Mouse (Mus musculus) layer of hippocampus, postnatal 25 days (tissue): Measurements from ENCODE around the gene Pdcd6ip. TPM values are rescaled to one million over a fixed set of nuclear protein-coding genes. Genes with fewer than 3 reads are reported as not detected.
A peak's percentile ranks its signal among the peaks of the same experiment; 100 is the strongest.
"Not testable (repeated sequence)": the region's sequence is repeated elsewhere in the genome, so short reads cannot be mapped to it uniquely, and the experiment has no call there.

ENCODE experiments used
- DNase-seq, 2 experiments: peaks; one replicate each; pipeline ENCODE4 v3.0.0; 2022; ENCODE audit warnings: mixed read lengths in 2 of 2, low spot score in 1 of 2; ENCODE audit errors: extremely low spot score in 1 of 2
- total RNA-seq, 2 experiments: library from RNA; stranded (reverse); gene quantifications; 2 replicates each; pipeline ENCODE4 v1.2.3; 2021

Pdcd6ip gene
- total RNA-seq, 2 experiments from 2014 or later: 56.2 to 62.0 TPM

DNA sequence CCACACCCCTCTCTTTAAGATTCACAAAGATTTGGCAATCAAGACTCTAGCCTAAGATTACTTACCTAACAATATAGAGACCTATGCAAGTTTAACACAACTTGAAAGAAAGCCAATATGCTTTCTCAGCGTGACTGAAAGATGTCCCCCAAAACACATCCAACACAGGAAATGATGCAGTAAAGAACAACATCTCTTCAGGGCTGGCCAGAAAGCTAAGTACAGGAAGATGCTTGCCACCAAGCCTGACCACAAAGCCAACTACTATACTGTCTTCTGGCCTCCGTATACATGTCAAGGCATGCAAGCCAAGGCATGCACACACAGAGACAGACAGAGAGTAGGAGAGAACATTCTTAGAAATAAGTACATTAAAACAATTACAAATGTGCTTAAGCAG, 2.0 kb downstream of the Pdcd6ip start:
- no peak for DNase-seq

DNA sequence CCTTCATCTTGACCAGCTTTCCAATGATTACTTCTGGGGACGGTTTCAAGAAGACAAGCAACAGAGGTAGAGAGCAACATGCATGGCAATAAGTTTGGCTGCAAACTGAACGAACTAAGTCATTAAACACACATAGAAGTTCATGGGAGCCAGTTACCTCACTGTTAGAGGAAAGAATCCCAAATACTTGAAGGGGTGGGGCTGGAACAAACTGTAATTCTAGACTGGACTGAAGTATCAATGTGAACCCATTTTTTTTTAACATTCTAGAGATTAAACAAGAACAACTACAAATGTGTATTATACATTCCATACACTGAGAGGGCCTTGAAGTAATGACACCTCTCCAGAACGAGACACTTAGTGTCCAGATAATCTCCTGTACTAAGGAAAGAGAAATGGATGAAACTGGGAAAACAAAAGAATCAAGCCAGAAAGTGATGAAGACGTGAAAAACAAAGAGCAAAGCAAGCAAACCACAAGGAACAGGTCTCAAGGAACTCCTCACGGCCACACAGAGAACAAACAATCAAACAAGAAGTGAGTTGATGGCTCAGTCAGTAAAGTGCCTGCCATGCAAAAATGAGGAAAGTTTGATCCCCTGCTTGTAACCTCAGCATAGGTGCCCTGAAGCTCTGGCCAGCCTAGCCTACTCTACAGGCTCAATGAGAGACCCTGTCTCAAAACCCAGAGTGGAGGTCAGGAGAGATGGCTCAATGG, 6.5 kb downstream of the Pdcd6ip start:
- DNase-seq: no peak

DNA sequence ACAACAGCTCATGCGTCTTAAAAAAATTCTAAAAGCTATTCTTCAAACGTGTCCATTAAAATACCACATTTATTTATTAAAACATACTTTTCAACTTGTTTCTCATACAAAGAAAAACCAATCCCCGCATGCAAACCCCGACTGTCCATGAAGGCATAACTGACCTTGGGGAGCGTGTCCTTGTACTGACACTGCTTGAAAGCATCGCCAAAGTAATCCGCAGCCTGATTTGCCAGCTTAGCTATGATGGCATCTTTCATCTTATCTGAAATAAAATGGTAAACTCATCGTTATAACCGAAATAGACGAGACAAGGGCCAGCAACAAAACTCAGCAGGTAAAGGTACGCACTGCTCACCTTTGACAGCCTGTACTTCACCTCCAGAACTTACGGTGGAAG, 20.6 kb downstream of the Pdcd6ip start:
- no peak for DNase-seq

DNA sequence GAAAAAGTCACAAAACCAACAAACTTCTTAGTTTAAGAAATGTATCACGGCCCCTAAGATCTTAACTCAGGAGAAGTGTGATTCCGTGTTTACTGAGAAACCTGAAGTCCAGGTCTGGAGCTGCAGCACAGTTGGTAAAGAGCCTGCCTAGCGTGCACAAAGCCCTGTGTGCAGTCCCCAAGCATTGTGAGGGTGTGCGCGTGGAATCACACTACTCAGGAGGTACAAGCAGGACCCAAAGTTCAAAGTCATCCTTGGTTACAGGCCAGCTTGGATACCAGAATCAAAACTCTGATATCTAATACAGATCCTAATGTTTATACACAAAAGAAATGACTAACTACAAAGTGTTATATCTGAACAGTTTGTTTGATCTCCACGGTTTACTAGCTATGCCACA, 34.3 kb downstream of the Pdcd6ip start:
- DNase-seq: no peak

DNA sequence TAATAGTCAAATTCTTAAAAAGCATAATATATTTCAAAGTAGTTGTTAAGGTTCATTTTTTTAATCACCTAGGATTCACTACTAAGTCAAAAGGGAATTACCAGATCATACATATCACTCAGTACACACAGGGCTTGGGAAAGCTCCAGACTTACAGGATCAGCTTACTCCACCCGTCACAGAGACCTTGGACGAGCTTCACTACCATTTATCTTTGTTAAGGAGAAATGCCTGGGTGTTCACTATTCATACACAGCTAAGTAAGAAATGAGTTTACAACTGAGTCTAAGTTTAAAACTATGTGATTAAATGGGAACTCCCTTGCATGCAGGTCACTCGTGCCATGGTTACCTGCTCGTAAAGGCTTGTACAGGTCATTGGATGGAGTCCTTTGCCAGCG, 35.7 kb downstream of the Pdcd6ip start:
- DNase-seq: no peak

DNA sequence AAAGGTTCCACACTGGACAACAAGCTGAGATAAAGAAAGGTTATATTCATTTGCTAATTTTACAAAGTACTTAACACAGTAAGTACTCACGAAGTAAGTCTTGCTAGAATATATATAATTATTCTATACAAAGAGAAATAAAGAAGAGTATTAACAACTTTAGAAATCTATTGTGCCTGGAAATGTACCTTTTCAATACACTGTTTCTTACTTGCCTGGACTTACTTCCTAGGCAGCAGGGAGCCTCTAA, 37.3 kb downstream of the Pdcd6ip start:
- DNase-seq: no peak

DNA sequence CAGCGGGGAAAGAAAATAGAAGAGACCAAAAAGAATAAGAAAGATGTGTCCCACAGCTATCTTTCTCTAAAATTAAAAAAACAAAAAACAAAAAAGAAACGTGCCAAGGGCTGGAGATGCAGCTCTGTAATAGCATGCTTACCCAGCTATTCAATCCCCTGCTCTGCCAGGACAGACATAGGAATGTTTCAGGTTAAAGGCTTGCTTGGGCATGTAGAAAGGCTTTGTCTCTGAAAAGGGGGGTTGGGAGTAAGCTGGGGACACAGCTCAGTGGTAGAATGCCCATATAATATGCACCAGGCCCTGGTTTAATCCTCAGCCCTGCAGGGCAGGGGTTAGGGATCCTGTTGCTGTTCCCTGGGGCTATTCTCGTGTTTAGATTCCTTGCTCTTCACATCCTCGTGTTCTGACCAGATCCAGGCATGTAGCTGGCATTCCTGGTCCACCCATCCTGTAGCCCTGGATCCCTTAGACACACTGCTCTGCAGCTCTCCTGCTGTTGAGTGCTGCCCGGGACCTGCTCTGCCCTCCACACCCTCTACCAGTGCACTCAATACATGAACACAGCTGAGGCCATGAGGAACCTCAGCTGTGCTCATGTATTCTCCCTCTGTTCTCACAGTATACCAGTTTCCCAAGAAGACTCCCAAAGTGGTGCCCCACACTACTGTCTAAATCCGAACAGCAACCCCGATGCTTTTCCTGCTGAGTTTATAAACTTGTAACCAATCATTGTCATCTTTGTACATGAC, 37.8 kb downstream of the Pdcd6ip start:
- DNase-seq: no peak

DNA sequence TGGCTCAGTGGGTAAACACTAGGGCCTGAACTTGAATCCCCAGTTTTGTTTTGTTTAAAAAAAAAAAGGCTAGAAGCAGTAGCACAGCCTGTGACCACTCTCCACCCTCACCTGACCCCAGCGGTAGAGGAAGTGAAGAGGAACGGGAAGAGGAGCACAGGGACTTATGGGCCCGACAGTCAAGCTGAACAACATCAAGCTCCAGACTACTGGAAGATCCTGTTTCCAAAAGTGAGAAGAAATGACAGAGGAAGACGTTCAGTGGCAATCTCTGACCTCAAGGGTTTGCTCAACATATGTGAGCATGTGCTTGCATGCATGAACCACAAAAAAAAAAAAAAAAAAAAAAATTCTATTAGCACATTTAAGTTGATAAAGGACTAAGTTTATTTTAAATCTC, 44.6 kb downstream of the Pdcd6ip start:
- DNase-seq: no peak

DNA sequence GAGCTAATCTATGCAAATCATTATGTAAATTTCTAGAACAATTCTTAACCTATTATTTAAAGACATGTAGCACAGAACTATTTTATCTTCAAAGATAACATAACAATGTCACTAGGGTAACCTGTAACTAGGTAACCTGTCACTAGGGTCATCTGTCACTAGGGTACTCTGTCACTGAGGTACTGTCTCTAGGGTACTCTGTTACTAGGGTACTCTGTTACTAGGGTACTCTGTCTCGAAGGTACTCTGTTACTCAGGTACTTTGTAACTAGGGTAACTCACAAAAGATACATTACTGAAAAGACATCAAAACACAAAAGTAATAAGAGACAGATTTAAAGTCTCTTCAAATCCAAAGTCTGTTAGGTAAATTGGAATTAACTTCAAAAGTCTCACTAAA, 50.2 kb downstream of the Pdcd6ip start:
- DNase-seq: no peak

DNA sequence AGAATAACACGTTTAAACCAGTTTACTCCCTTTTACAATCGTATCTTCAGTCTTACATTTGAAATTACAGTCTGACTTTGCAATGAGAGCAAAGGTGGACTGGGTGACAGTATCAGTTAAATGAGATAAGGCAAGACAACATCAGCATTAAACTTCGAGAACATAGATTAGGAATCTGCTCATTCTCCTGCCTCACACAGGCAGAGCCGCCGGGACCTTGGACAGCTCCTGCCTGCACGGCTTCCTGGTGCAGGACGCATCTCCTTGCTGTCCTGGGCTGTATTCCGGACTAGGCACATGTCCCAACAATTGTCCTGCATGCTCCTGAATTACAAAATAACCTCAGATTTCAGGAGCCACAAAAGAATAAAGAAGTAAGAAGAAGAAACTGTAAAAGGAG, 54.5 kb downstream of the Pdcd6ip start:
- DNase-seq: no peak

DNA sequence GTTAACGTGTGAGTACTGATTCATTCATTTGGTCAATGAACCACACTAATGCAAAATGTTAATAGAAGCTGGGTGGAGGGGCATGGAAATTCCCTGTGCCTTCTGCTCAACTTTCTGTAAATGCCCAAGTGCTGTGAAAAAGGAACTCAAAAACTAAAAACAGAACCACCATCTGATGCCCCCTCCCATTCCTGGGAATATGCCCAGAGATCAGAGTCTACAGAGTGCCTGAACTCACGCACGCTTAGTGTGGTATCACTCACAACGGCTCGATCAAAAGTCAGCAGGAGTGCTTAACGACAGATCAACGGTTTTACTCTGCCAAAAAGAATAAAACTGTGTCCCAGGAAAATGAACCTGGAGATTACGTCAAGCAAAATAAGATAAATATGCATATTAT, 57.3 kb downstream of the Pdcd6ip start:
- DNase-seq: no peak

DNA sequence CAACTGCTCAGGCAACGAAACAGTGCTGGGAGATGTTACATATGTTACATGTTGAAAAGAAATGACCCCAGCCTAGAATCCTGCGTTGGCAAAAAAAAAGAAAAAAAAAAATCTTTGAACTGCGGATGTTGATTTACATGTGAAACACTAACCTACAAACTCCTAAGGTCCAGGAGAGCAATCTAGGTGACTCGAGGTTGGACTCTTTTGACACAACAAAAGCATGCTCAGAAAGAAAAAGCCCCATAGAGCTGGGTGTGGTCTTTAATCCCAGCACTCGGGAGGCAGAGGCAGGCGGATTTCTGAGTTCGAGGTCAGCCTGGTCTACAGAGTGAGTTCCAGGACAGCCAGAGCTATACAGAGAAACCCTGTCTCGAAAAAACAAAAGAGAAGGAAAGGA, 58.8 kb downstream of the Pdcd6ip start:
- not testable (repeated sequence) for DNase-seq

DNA sequence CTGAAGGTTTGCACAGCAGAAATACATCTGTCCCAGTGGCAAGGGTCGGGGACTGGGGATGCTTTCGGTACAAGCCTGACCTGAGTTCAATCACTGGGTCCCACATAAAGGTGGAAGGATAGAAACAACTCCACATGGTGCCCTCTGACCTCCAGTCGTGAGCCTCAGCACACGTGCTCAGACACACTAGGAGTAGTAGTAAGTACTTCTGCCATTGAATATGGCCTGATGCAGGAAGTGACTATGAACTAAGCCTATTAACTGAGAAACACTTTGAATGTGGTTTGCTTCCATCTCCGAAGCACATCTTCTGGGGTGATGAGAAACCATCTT, 62.3 kb downstream of the Pdcd6ip start:
- DNase-seq: no peak

DNA sequence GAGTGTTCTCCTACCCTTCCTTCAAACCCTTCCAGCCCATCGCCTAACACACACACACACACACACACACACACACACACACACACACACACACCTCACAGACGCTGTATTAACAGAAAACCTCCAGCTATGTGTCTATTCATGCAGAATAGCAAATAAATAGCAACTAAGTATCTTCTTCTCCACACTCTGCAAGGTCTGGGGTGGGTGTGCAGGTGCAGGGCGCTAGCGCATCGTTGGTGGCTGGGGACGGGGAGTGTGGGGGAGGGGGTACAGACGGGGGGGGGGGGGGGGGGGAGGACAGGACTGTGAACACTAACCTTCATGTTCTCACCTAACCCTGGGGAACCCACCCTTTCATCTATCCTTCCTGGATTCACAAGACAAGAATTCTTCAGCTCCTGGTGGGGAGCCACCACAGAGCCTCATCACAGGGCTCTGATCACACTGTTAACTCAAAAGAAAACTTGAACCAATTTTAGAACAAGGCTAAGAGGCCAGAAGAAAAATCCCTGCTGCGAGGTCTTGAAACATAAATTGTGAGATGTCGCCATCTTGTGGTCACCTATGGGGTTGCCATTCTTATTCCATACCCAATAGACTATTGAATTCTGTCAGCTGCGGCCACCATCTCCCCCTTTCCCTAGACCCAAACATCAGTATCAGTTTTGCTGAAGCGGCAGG, 62.8 kb downstream of the Pdcd6ip start:
- peak; percentile 64 to 79 for DNase-seq

DNA sequence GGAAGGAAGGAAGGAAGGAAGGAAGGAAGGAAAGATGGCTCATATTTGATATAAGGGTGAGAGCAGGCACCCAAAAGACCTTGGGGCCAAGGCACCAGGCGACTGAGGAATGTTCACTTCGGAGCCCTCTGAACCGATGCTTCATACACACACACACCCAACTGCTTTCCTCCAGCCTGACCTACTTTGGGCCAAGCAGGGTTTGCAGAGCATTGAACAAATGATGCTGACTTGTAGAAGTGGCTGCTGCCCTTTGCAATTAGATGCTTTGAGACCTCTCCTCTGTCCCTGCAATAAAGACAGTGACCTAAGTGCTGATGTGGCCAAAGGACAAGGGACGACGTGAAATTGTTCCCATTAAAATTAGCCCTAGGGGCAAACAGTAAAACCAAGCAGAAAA, 63.4 kb downstream of the Pdcd6ip start:
- DNase-seq: no peak

DNA sequence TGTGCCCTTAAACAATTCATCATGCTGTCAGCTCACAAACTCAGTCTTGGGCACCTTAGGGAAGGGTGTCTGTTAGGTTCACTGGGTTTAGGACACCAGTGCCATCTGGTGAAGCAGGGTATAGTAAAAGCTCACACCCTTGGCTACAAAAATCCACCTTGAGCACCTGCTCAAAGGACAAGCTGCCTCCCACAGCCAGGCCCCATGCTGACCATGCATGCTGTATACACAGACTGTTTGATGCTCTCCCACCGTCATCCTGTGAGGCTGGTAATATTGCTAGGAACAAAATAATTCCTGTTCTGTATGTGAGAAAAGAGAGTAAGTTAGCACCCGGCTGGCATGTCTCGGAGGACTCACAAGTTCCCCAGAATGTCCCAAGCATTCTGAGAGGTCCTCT, 64.0 kb downstream of the Pdcd6ip start:
- DNase-seq: no peak

DNA sequence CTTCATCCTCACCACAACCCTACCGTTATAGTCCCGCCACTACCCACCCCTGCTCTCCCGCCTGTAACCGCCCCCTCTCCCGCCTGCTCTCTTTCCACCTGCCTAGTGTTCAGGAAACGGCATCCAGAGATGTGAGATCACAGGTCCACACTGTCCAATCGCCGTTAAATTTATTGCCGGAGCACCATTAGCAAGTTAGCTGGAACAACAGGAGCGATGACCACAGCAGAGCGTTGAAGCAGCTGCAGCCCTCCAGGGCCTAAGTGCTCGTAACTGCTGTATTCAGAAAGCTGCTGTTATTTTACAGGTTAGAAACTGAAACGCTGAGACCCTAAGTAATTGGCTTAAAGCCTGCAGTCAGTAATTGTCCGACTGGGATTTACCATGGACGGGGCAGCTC, 64.4 kb downstream of the Pdcd6ip start:
- no peak for DNase-seq

DNA sequence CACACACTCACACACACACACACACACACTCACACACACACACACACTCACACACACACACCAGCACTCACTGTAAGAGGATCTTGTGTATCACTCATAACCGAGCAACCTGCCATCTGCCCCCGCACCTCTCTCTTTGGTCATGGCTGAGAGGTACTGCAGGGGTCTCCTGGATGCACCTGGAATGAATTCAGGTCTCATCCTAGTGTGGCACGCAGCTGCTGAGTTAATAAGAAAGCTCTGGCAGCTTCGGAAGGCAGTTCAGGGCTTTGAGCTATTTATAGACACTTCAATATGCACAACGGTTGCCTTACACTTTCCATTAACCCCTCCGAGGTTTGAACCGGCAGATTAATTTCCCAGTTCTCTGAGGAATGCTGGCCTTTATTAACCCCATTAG, 73.1 kb downstream of the Pdcd6ip start:
- no peak for DNase-seq

DNA sequence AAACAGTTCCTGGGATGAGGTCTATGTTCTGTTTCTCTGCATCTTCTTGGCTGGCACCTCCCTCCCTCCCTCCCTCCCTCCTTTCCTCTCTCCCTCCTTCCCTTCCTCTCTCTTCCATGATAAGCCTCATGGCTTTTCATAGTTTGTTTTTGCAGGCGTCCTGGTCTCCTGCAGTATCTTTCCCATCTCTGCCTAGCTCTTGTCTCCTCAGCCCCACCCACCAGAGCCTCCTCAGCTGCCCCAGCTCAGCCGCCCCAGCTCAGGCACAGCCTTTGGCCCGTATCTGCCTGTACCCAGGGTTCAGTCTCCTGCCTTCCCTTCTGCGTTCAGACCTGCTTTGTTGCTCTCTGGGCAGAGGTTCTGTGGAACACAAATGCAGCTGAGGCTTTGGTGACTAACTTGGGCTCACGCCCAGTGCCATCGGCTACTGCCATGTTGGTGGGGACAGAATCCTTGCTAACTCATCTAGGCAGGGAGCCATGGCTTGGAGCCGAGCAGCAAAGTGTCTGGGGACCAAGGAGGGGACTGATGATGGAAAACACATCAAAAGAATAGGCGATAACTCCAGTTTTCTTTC, 74.8 kb downstream of the Pdcd6ip start:
- DNase-seq: no peak

DNA sequence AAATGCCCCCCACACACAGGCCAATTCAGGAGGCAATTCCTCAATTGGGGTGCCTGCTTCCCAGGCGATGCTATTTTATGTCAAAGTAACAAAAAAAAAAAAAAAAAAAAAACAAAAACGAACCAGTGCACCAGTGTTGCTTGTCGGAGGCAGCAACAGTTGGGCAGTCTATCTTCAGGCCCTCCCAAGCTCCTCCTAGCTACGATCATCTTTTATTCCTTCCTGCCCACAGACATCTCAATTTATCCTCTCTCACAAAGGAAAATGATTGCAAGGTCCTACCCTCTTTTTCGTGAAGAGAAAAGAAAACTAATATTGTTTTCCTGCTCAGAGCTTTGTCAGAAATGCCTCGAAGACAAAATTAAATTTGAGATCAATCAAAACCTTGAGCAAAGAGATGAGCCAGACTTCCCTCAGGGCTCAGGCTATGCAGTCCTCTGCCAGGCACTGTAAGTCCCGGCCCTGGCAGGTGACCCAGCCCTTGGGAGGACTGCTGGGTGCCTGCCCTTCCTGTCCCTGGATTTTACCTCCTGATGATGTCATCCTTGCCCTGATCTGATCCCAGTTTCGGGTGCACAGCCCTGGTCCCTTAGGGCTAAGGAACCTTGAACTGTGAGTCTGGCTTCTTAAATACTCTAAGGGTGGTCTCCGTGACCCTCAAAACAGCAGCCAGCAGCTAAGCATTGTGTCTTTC, 75.6 kb downstream of the Pdcd6ip start:
- no peak for DNase-seq

DNA sequence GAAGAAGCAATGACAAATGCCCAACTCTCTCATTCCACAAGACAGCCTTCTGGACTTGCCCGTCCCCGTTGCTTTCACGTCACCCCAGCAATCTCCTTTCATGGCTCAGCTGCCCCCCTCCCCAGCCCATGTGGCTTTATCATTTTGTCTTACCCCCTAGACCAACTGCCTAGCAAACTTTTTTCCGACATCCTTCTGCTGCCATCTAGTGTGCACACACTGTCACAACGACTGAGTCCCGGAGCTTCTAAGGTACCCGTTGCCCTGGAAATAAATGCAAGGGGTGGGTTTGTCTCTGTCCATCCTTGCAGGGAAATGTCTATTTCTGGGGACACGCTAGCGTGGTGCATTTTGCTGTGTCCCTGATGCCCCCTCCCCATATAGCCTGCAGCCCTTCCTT, 78.4 kb downstream of the Pdcd6ip start:
- peak; percentile 65 to 71 for DNase-seq
